Mouse (Mus musculus) neural tube, embryonic 15.5 days (tissue): ENCODE data around the gene Dpm3. TPM values are rescaled to one million over a fixed set of nuclear protein-coding genes. Genes with fewer than 3 reads are reported as not detected.

Experiments used
- ATAC-seq: fragments of 200-750 bp; cut with Nextera tagmentation; 2 replicates; pipeline ENCODE4 v1.8.0; 2017; ENCODE audit warnings: mild to moderate bottlenecking, moderate TSS enrichment, moderate library complexity; ENCODE audit not compliant: low FRiP score
- H3K27ac ChIP-seq: fragments of 300-500 bp; sonication (generic); replicated peaks from 2 replicates; pipeline ENCODE4 v1.5.1; 2015; ENCODE audit warnings: mild to moderate bottlenecking, inconsistent platforms
- H3K27me3 ChIP-seq: fragments of 300-500 bp; sonication (generic); replicated peaks from 2 replicates; pipeline ENCODE4 v1.6.1; 2015; ENCODE audit warnings: inconsistent platforms
- H3K36me3 ChIP-seq: fragments of 300-500 bp; sonication (generic); 2 replicates; pipeline ENCODE4 v1.6.1; 2015; ENCODE audit warnings: inconsistent platforms
- H3K4me1 ChIP-seq: fragments of 300-500 bp; sonication (generic); 2 replicates; pipeline ENCODE4 v1.6.1; 2015; ENCODE audit warnings: inconsistent platforms
- H3K4me2 ChIP-seq: fragments of 300-500 bp; sonication (generic); 2 replicates; pipeline ENCODE4 v1.6.1; 2015; ENCODE audit warnings: inconsistent platforms, mild to moderate bottlenecking, moderate library complexity
- H3K4me3 ChIP-seq: fragments of 300-500 bp; sonication (generic); replicated peaks from 2 replicates; pipeline ENCODE4 v1.5.1; 2015; ENCODE audit warnings: mild to moderate bottlenecking, inconsistent platforms
- H3K9ac ChIP-seq: fragments of 300-500 bp; sonication (generic); replicated peaks from 2 replicates; pipeline ENCODE4 v1.6.1; 2015; ENCODE audit warnings: mild to moderate bottlenecking, inconsistent platforms
- H3K9me3 ChIP-seq: fragments of 300-500 bp; sonication (generic); replicated peaks from 2 replicates; pipeline ENCODE4 v1.6.1; 2016; ENCODE audit warnings: inconsistent platforms
- WGBS: fragments of 180-500 bp; shearing (Covaris S2); methylation state at CpG from one replicate; pipeline ENCODE4 v1.1.7; 2015; ENCODE audit warnings: mixed read lengths; 5-methylcytosine and 5-hydroxymethylcytosine counted together
- polyA plus RNA-seq: library from polyadenylated mRNA; unstranded; fragments of >200 nt; fragmentation: Nextera tagmentation; extraction: Ambion mirVana; gene quantifications from 2 replicates; pipeline ENCODE4 v1.2.1, GENCODE M21; 2015

Dpm3 gene
- polyA plus RNA-seq, 1 experiment from 2014 or later, result 85.0 TPM

DNA sequence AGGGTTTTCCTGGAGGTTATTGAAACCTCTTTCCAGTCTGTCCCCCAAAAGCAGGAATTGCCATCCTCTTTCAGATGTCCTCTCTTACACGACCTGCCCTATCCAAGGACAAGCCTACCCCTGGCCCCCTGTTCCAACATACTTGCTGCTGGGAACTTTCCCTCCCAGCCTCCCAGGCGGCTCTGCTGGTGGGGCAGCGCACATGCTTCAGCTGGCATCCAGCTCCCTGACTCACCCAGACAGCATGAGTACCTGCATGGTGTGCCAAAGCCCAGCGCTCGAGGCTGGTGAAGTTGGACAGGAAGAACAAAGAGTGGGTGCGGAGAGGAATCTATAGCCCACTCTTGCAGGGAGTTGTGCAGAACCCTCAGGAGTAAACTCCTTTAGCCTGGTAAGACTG lies 11.7 kb downstream of the Dpm3 start:
- Histone ChIP-seq H3K9ac (peak overlapping the region; percentile 61), H3K27me3 (no peaks in the 10 kb centered on the region), H3K4me1 (peaks cover 49% of the 10 kb centered on the region), H3K4me3 (peak overlapping the region; percentile 57), H3K27ac (peak overlapping the region; percentile 81), H3K9me3 (no peaks in the 10 kb centered on the region), H3K36me3 (no peaks in the 10 kb centered on the region), H3K4me2 (peak overlapping the region; percentile 70)
- ATAC-seq, result no peak
- WGBS, result 60% methylated on average over 6 of the region's 6 CpGs

DNA sequence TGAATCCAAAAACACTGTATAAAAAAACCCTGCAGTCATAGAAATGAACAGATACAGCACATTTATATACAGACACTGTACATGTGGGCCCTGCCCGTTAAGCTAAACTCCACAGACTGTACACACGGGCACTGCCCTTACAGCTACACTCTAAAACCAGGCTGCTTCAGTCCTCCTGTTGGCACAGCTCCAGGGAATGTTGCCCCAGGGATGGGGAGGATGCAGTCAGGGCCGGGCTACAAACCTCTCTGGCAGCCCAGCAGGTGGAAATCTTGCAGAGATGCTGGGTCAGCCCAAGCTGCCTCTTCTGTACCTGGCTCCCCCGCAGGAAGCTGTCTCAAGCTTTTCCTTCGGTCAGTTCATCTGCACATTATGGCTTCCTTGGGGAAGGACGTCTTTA lies 12.6 kb downstream of the Dpm3 start:
- Histone ChIP-seq H3K4me3 (no peak overlapping the region), H3K27ac (no peak overlapping the region), H3K36me3 (no peaks in the 10 kb centered on the region), H3K9ac (no peak overlapping the region), H3K9me3 (no peaks in the 10 kb centered on the region), H3K4me2 (no peak overlapping the region), H3K27me3 (no peaks in the 10 kb centered on the region), H3K4me1 (peaks cover 45% of the 10 kb centered on the region)
- WGBS, result 60% methylated on average over 6 of the region's 6 CpGs
- ATAC-seq, result no peak

DNA sequence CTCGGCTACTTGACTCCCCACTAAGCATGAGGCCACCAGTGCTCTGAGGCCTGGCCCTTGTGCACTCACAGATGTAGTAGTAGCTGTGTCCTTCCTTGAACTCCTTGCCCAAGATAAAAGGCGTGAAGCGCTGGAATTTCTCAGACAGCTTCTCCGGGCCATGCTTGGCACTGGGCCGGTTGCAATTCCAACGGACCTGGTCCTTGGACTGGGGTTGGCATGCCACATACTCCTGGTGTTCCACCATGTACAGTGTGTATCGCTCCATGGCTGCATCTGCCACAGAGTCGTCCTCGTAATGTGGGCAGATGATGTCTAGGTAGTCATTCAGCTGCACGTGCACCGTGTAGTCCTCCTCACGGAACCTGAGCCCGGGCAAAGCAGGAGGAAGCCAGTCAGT lies 16.9 kb downstream of the Dpm3 start:
- Histone ChIP-seq H3K9ac (no peak overlapping the region), H3K4me3 (no peak overlapping the region), H3K27ac (no peak overlapping the region), H3K4me1 (peaks cover 34% of the 10 kb centered on the region), H3K36me3 (no peaks in the 10 kb centered on the region), H3K4me2 (no peak overlapping the region), H3K9me3 (no peaks in the 10 kb centered on the region), H3K27me3 (peaks cover 15% of the 10 kb centered on the region)
- 96% methylated on average over 13 of the region's 13 CpGs for WGBS
- ATAC-seq, result no peak

DNA sequence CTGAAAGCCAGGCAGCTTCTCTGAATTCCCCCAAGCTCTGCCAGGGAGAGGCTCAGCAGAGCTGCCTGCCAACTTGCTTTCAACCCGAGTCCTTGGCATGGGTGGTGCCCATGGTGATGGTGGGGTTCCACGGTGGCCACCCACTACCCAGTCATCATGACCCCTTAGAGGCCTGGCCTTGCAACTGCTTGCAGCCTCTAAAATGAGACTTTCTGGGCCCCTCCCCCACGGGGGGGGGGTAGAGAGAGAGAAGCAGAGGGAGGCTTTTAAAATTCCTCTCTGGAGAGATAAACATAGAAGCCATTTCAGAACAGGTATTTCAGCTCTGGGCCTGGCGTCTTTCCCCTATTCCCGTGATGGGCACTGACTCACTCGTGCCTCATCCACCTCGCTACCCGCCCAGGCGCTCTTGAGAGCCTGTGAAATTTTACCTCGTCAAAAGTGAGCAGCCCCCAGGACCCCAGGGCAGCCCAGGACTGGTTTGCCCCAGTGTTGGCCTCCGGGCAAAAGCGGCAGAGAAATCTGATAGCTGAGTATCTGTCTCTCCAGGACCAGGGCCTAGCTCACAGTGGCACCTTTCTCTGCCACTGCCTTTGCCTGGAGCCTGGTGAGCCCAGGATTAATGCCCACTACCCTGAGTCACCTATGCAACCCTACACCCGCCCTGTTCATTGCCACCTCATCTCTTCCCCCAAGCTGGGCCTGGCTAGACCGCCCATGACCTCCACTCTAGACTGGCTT lies 18.3 kb downstream of the Dpm3 start:
- Histone ChIP-seq H3K9ac (no peak overlapping the region), H3K4me3 (peak overlapping the region; percentile 44; the same call in 1 of the 2 replicates), H3K4me2 (peak overlapping the region; percentile 89), H3K27me3 (peaks cover 15% of the 10 kb centered on the region), H3K9me3 (no peaks in the 10 kb centered on the region), H3K4me1 (peaks cover 43% of the 10 kb centered on the region), H3K27ac (0 out of 2 replicates have a peak overlapping the region, but pooled peaks have one; percentile 24), H3K36me3 (no peaks in the 10 kb centered on the region)
- ATAC-seq, result no peak
- WGBS, result 56% methylated on average over 14 of the region's 14 CpGs

DNA sequence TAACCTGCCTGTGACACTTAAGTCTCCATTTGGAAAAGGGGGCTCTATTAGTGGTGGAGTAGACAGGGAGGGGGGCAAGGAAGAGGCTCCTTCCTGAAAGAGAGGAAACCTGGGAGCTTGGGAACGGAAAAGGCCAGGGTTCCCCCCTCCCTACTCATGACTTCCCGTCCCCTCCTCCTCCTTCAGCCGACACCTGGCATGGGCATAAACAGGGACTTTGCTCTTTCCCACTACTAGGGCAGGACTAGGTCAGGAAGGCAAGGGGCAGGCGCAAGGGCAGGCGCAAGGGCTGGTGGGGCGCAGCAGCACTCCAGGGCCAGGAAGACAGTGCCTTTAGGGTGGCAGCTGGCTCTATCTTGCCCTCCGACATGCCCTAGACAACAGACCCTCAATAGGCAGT lies 18.9 kb downstream of the Dpm3 start:
- no peak for ATAC-seq
- peak overlapping the region; percentile 72 for H3K27ac ChIP-seq

DNA sequence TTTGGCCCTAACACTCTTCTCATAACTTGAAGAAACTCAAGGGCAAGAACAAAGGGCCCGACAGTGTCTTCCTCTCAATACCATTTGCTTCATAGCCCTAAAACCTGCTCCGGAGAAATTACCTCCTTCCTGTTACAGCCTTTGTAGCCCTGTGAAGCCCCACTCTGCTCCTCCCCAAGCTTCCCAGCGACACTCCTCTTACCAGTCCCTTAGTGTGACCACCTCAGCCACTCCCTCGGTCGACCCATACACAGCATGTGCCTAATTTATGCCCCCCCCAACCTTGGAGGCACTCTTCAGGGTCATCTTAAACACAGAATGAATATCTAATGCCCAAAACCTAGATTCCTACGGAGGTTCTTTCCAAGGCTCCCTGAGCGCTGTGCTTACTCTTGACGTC lies 19.5 kb downstream of the Dpm3 start:
- no peaks in the 10 kb centered on the region for H3K36me3 ChIP-seq
- ATAC-seq, result no peak
- H3K4me2 ChIP-seq, result peak overlapping the region; percentile 89
- H3K27ac ChIP-seq, result peak overlapping the region; percentile 72
- H3K9me3 ChIP-seq, result no peaks in the 10 kb centered on the region
- WGBS, result 13% methylated on average over 8 of the region's 8 CpGs
- H3K27me3 ChIP-seq, result peaks cover 15% of the 10 kb centered on the region
- H3K4me1 ChIP-seq, result peaks cover 43% of the 10 kb centered on the region
- H3K9ac ChIP-seq, result peak overlapping the region; percentile 51
- H3K4me3 ChIP-seq, result peak overlapping the region; percentile 44

More for the DNA sequence above, 18.9 kb downstream of the Dpm3 start:
- Histone ChIP-seq H3K4me1 (peaks cover 43% of the 10 kb centered on the region), H3K4me3 (peak overlapping the region; percentile 44; the same call in 1 of the 2 replicates), H3K27me3 (peaks cover 15% of the 10 kb centered on the region), H3K4me2 (peak overlapping the region; percentile 89), H3K9ac (no peak overlapping the region), H3K9me3 (no peaks in the 10 kb centered on the region), H3K36me3 (no peaks in the 10 kb centered on the region)
- 53% methylated on average over 7 of the region's 7 CpGs for WGBS

DNA sequence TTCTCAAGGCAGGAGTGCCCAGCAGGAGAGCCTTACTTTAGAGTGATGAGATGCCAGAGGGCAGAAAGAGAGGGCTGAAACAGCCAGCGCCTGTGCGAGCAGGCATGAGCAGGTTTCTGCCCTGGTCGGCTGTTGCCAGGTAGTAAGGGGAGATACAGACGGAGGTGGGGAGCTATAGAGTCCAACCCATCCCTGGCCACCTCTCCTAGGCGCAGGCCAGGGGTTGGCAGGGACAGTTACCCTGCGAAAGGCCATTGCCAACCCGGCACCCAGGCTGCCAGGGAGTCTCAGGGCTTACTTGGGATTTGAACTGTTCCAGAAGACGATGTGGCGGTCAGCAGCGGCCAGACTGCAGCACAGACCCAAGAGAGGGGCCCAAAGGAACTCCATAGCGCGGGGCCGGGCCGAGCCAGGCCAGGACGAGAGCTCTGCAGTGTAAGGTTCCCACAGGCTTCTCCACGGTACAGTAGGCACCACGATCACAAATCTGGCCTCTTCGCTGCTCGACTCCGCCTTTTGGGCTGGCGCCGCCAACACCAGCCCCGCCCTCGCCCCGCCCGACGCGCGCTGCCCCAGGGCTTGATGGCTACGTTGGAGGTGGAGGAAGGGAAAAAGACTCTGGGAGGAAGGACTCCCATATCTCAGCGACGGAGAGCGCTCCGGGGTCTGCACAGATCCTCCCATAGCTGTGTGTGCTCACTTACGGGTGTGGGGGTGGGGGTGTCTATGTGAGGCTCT lies 20.2 kb downstream of the Dpm3 start:
- peaks cover 15% of the 10 kb centered on the region for H3K27me3 ChIP-seq
- WGBS, result 1% methylated on average over 35 of the region's 35 CpGs

DNA sequence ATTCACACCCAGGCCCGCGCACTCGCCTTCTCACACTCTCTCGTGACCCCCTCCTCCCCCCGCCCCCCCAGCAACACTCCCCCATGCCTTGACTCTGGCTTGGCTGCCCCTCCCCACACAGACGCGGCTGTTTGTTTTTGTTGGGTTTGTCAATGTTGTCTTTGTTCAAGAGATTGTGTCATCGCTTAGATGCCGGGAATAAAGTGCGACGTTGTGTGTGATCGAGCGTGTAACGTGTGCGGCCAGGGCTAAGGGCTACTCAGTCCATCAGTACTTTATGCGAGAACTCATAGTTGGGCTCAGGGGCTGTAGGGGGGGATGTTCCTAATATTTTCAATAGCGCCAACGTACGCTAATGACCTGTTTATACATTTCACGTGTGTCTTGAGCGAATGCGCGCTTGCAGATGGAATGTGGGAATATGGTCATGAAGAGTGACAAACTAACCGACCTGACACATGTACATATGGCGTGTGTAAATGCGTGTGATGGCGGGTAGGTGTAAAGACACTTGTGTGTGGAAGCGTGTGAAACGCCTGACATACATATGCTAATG lies 21.0 kb downstream of the Dpm3 start:
- Histone ChIP-seq H3K4me1 (peaks cover 43% of the 10 kb centered on the region), H3K4me2 (peak overlapping the region; percentile 89), H3K27ac (peak overlapping the region; percentile 72), H3K9me3 (no peaks in the 10 kb centered on the region), H3K4me3 (peak overlapping the region; percentile 44), H3K27me3 (peaks cover 15% of the 10 kb centered on the region), H3K36me3 (no peaks in the 10 kb centered on the region), H3K9ac (peak overlapping the region; percentile 51)
- peak; percentile 20 for ATAC-seq
- WGBS, result 1% methylated on average over 29 of the region's 29 CpGs

More for the DNA sequence above, 20.2 kb downstream of the Dpm3 start:
- peak overlapping the region; percentile 44 for H3K4me3 ChIP-seq
- no peaks in the 10 kb centered on the region for H3K36me3 ChIP-seq
- H3K9ac ChIP-seq, result peak overlapping the region; percentile 51
- H3K9me3 ChIP-seq, result no peaks in the 10 kb centered on the region
- H3K4me2 ChIP-seq, result peak overlapping the region; percentile 89
- peaks cover 43% of the 10 kb centered on the region for H3K4me1 ChIP-seq
- H3K27ac ChIP-seq, result peak overlapping the region; percentile 72
- peak; percentile 77 for ATAC-seq

DNA sequence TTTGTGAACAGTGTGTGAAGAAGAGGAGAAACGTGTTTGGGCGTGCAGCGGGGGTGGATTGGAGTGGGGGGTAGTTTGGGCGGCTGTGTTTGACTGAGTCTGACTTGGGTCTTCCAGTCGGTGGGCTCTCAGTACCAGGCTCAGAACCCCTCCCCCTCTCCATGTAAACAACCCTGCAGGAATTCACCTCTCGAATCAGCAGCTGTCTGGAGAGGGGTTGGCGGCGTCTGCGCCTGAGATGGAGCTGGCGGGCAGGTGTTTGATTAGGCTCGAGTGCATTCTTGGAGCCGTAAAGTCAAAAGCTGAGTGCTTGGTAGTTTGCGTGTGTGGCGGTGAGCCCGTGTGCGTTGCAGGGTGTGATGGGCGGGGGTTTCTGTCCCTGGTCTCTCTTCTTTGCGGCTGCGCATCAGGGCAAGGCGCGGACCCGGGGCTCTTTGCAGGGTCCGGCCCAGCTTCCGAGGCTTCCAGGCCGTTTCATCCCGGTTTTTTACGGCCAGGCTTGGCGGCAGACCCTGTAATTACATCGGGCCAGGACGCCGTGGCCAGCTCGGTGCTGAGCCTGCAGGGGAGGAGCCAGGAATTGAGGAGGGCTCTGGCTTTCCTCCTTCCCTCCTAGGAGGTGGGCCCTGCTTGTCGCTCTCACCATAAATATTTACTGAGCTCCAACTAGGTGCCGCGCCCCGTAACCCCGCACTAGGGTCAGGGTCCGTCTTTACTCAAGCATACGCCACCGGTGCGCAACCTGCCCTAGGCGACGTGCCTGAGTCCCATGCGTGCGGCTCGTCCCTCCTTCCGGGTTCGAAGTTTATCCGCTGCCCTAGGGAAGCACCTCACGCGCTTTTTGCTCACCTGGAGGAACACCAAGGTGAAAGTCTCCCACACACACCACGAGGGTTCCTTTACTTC lies 21.7 kb downstream of the Dpm3 start, which contains the start of gene Efna1:
TSS of gene Efna1 (minus strand) at position 537 of the 906 bp plus-strand sequence.
- H3K27ac ChIP-seq, result peak within 1 kb of the TSS; percentile 72
- ATAC-seq, result peak; percentile 45
- H3K27me3 ChIP-seq, result peaks cover 15% of the 10 kb centered on the region

DNA sequence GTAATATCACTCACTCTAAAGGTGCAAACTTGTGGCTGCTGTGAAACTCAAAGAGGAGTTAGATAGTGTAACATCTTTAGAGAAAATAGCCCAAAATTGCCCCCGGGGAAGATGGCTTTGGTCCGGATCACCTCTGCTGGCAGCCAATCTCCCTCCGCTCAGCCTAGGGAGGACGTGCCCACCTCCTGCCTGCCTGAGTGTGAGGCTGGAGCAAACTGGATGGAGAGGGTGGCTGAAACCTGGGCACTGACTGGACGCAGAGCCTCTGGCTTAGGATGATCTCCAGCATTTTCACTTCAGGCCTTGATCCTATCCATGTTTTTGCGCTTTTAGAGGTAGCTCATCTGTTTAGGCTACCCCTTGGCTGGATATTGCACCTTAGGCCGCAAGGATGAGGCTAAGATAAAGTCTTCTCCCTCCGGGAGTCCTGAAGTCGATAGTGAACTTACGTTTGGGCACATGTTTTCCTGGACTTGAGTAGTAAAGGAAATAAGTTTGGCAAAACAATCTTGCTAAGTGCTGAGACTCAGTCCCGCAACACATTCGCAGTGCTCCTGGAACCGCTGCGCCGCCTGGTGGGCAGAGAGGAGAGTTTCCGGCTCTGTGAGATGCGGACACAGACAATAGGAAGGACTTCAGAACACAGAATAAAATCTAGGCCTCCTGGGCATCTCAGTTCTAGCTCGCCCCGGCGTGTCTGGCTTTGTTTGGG lies 22.6 kb downstream of the Dpm3 start:
- H3K9me3 ChIP-seq, result no peaks in the 10 kb centered on the region
- WGBS, result 13% methylated on average over 20 of the region's 20 CpGs
- H3K27me3 ChIP-seq, result peaks cover 15% of the 10 kb centered on the region
- H3K36me3 ChIP-seq, result no peaks in the 10 kb centered on the region
- H3K27ac ChIP-seq, result peak overlapping the region; percentile 72; the same call in 1 of the 2 replicates
- H3K4me2 ChIP-seq, result peak overlapping the region; percentile 89
- ATAC-seq, result no peak
- H3K4me3 ChIP-seq, result peak overlapping the region; percentile 44
- H3K4me1 ChIP-seq, result peaks cover 43% of the 10 kb centered on the region
- H3K9ac ChIP-seq, result no peak overlapping the region

More for the DNA sequence above, 21.7 kb downstream of the Dpm3 start, which contains the start of gene Efna1:
- under 1% methylated on average over 52 of the region's 52 CpGs for WGBS
- Histone ChIP-seq H3K4me3 (peak within 1 kb of the TSS; percentile 44), H3K36me3 (no peaks in the 10 kb centered on the region), H3K9me3 (no peaks in the 10 kb centered on the region), H3K9ac (peak within 1 kb of the TSS; percentile 51), H3K4me1 (peaks cover 43% of the 10 kb centered on the region), H3K4me2 (peak within 1 kb of the TSS; percentile 89)
